Mouse (Mus musculus) erythroblast, embryonic 14.5 days (primary cell): ENCODE results near the gene Rbm41.

Experiments used
- GATA1 ChIP-seq: IDR thresholded peaks from 2 replicates; pipeline ENCODE4 v1.6.1; 2012; ENCODE audit warnings: low read length, inconsistent platforms, mixed read lengths
- TAL1 ChIP-seq: IDR thresholded peaks from 3 replicates; pipeline ENCODE4 v1.6.1; 2012; ENCODE audit warnings: low read length, inconsistent platforms, mixed read lengths

GRCm38 (mm10) chrX:139877936-139878335 lies 120.5 kb downstream of the Rbm41 start:
- no peak for TF ChIP-seq GATA1
- TF ChIP-seq TAL1: no peak
